Comparison of ENCODE assay signal across 8 mouse cellular contexts in the genomic region with DNA sequence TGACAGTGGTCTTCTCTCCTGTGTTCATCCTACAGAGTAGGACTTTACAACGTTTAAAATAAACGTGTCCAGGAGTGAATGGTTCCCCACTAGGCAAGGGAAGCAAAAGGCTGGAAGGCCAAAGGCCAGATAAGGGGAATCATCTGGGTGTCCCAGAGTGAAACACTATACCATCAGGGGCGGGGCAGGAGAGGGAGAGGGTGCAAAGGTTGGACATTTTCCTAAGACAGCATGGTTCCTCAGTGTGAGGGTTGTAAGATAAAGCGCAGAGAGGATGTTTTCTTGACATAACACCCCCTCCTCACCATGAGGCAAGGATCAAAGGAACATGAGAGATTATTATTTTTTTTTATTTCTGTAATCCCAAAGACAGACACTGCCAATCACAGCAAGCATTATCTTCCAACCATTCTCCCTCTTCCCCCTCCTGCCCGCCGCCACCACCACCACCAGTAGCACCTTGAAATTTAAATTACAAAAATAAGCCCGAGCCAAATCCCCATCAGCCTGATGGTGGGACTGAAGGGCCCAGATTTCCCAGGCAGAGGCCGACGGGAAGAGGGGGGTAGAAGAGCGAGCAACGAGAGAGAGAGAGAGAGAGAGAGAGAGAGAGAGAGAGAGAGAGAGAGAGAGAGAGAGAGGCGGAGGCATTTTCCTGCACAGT. TPM values are rescaled to one million over a fixed set of nuclear protein-coding genes. Genes with fewer than 3 reads are reported as not detected.
DNase-seq lines count a peak whose midpoint lies in the region; ATAC-seq and TF ChIP-seq lines count a peak whose summit lies in the region.

No protein-coding gene starts in this region.

- no peaks in the 10 kb centered on the region for H3K27me3 ChIP-seq in lung, embryonic 16.5 days (ENCODE audit: control insufficient read depth, insufficient read depth, low read depth, low read length)
- no peaks in the 10 kb centered on the region for H3K27me3 ChIP-seq in hindbrain, embryonic 15.5 days
- H3K27me3 ChIP-seq in midbrain, postnatal 0 days (ENCODE audit: insufficient read depth, low read length) = no peaks in the 10 kb centered on the region

- WGBS in lung, embryonic 16.5 days = 8% methylated on average over 11 of the region's 12 CpGs
- WGBS in hindbrain, embryonic 15.5 days = 10% methylated on average over 9 of the region's 12 CpGs
- WGBS in midbrain, postnatal 0 days = 9% methylated on average over 10 of the region's 12 CpGs

- no peaks in the 10 kb centered on the region for H3K4me1 ChIP-seq in lung, embryonic 16.5 days (replicated peaks; ENCODE audit: control insufficient read depth, insufficient read depth, low read length)
- H3K4me1 ChIP-seq in hindbrain, embryonic 15.5 days (replicated peaks) = no peaks in the 10 kb centered on the region
- H3K4me1 ChIP-seq in midbrain, postnatal 0 days (ENCODE audit: insufficient read depth, low read length) = no peaks in the 10 kb centered on the region

- no peaks in the 10 kb centered on the region for H3K9me3 ChIP-seq in lung, embryonic 16.5 days (ENCODE audit: control insufficient read depth, low read length)
- no peaks in the 10 kb centered on the region for H3K9me3 ChIP-seq in hindbrain, embryonic 15.5 days
- H3K9me3 ChIP-seq in midbrain, postnatal 0 days (ENCODE audit: low read length) = no peaks in the 10 kb centered on the region

- no peaks in the 10 kb centered on the region for H3K36me3 ChIP-seq in lung, embryonic 16.5 days (ENCODE audit: control insufficient read depth, insufficient read depth, low read length)
- no peaks in the 10 kb centered on the region for H3K36me3 ChIP-seq in hindbrain, embryonic 15.5 days
- H3K36me3 ChIP-seq in midbrain, postnatal 0 days (ENCODE audit: insufficient read depth, low read length) = no peaks in the 10 kb centered on the region

- no peak for TF ChIP-seq CTCF in midbrain, postnatal 0 days (IDR thresholded peaks at IDR 0.05)

- peak; percentile 6 to 12 for DNase-seq in cerebellum, postnatal 10 days
- DNase-seq in cerebellum, adult 11 months = no peak
- no peak for DNase-seq in lung, postnatal 10 days
- DNase-seq in midbrain, postnatal 0 days (ENCODE audit: low spot score) = peak; percentile 43
- no peak for DNase-seq in spleen, adult 12 weeks (ENCODE audit: low spot score)
- no peak for DNase-seq in adrenal gland, postnatal 4 days (ENCODE audit: low spot score in 2 of 2)

- H3K27ac ChIP-seq in lung, embryonic 16.5 days (ENCODE audit: low read length) = no peak overlapping the region
- H3K27ac ChIP-seq in hindbrain, embryonic 15.5 days (replicated peaks) = peak overlapping the region; percentile 87
- peak overlapping the region; percentile 89 for H3K27ac ChIP-seq in midbrain, postnatal 0 days (ENCODE audit: low read depth, low read length)

- peak; percentile 26 for ATAC-seq in lung, embryonic 16.5 days (ENCODE audit: low read depth)
- ATAC-seq in hindbrain, embryonic 15.5 days (ENCODE audit: low FRiP score, low read depth) = peak; percentile 47; the same call in 1 of the 2 replicates
- ATAC-seq in midbrain, postnatal 0 days (ENCODE audit: low FRiP score) = peak; percentile 15; the same call in 1 of the 2 replicates

- peak overlapping the region; percentile 75 for H3K9ac ChIP-seq in lung, embryonic 16.5 days (ENCODE audit: low read length)
- H3K9ac ChIP-seq in hindbrain, embryonic 15.5 days = peak overlapping the region; percentile 58
- H3K9ac ChIP-seq in midbrain, postnatal 0 days (replicated peaks; ENCODE audit: low read length, poor library complexity, severe bottlenecking) = peak overlapping the region; percentile 91

- peak overlapping the region; percentile 68 for H3K4me3 ChIP-seq in lung, embryonic 16.5 days (ENCODE audit: low read length)
- H3K4me3 ChIP-seq in hindbrain, embryonic 15.5 days = peak overlapping the region; percentile 54
- H3K4me3 ChIP-seq in midbrain, postnatal 0 days (ENCODE audit: low read depth, low read length) = peak overlapping the region; percentile 59

- peak overlapping the region; percentile 60 for H3K4me2 ChIP-seq in lung, embryonic 16.5 days (ENCODE audit: low read depth, low read length)
- peak overlapping the region; percentile 59 for H3K4me2 ChIP-seq in hindbrain, embryonic 15.5 days
- H3K4me2 ChIP-seq in midbrain, postnatal 0 days (ENCODE audit: low read depth, low read length, poor library complexity, severe bottlenecking) = peak overlapping the region; percentile 48

RNA-seq across cellular contexts. Expression of gene Smarca1, which starts 1.4 kb away (rescaled TPM):
- polyA plus RNA-seq in lung, embryonic 16.5 days (2015; fragmentation: Nextera tagmentation; extraction: Ambion mirVana) = 28.9 and 32.9 TPM in 2 replicates
- 30.9 and 33.6 TPM in 2 replicates for polyA plus RNA-seq in hindbrain, embryonic 15.5 days (2015; fragmentation: Nextera tagmentation; extraction: Ambion mirVana)
- 42.0 and 50.0 TPM in 2 replicates for total RNA-seq in midbrain, postnatal 0 days (2014; rRNA removed)
- 27.8 and 31.3 TPM in 2 replicates for polyA plus RNA-seq in midbrain, postnatal 0 days (2015; fragmentation: Nextera tagmentation; extraction: Ambion mirVana)
- 10 to 100 TPM; 47.4 to 61.0 TPM for total RNA-seq in adrenal gland, postnatal 4 days (2021)

RNA-seq across cellular contexts. Expression of gene Ocrl, which starts 20.8 kb away (rescaled TPM):
- polyA plus RNA-seq in lung, embryonic 16.5 days (2015; fragmentation: Nextera tagmentation; extraction: Ambion mirVana) = 17.9 and 19.8 TPM in 2 replicates
- 32.9 and 33.5 TPM in 2 replicates for polyA plus RNA-seq in hindbrain, embryonic 15.5 days (2015; fragmentation: Nextera tagmentation; extraction: Ambion mirVana)
- 38.8 and 48.9 TPM in 2 replicates for total RNA-seq in midbrain, postnatal 0 days (2014; rRNA removed)
- 28.1 and 30.9 TPM in 2 replicates for polyA plus RNA-seq in midbrain, postnatal 0 days (2015; fragmentation: Nextera tagmentation; extraction: Ambion mirVana)
- 10 to 100 TPM; 68.0 to 74.1 TPM for total RNA-seq in adrenal gland, postnatal 4 days (2021)

Comparison
In these comparisons a context has a peak if more than half of its experiments do, and no peak if none do; other contexts are left out.
1. DNase-seq: peak in cerebellum, postnatal 10 days (2 of 2) and midbrain, postnatal 0 days (single experiment); none in cerebellum, adult 11 months (single experiment), lung, postnatal 10 days (single experiment), spleen, adult 12 weeks (single experiment) and adrenal gland, postnatal 4 days (0 of 2).
2. Peak in every context shown above with its lines, with median percentiles within 50 percentile points of each other: ATAC-seq, H3K4me2 ChIP-seq, H3K4me3 ChIP-seq and H3K9ac ChIP-seq.